Mouse (Mus musculus): ENCODE results near the gene Chpf2. TPM values are rescaled to one million over a fixed set of nuclear protein-coding genes. Genes with fewer than 3 reads are reported as not detected.
A peak's percentile ranks its signal among the peaks of the same experiment; 100 is the strongest.

Gene Chpf2
- total RNA-seq, 2 experiments from 2014 or later: 64.3 to 73.2 TPM

GRCm38 (mm10) chr5:24602751-24603343 lies 16.3 kb downstream of the Chpf2 start:
- DNase-seq (ENCODE audit: low spot score in 2 of 2): no peak

GRCm38 (mm10) chr5:24603431-24604010 lies 17.0 kb downstream of the Chpf2 start:
- no peak for DNase-seq (ENCODE audit: low spot score in 2 of 2)

GRCm38 (mm10) chr5:24604080-24604655 lies 17.6 kb downstream of the Chpf2 start:
- DNase-seq (ENCODE audit: low spot score in 2 of 2): no peak

- DNase-seq (ENCODE audit: low spot score in 2 of 2): peak; percentile 76 to 78
These were observed 18.1 kb downstream of the Chpf2 start for GRCm38 (mm10) chr5:24604656-24605100.

GRCm38 (mm10) chr5:24605321-24605979 lies 18.9 kb downstream of the Chpf2 start:
- DNase-seq (ENCODE audit: low spot score in 2 of 2): no peak

- no peak for DNase-seq (ENCODE audit: low spot score in 2 of 2)
These were observed 19.6 kb downstream of the Chpf2 start for GRCm38 (mm10) chr5:24605980-24606665.

GRCm38 (mm10) chr5:24609388-24609787 lies 22.8 kb downstream of the Chpf2 start:
- DNase-seq (ENCODE audit: low spot score in 2 of 2): no peak

GRCm38 (mm10) chr5:24611366-24612301 lies 25.1 kb downstream of the Chpf2 start:
- DNase-seq (ENCODE audit: low spot score in 2 of 2): peak in 1 of 2 experiments; percentile 82

GRCm38 (mm10) chr5:24612302-24612649 lies 25.7 kb downstream of the Chpf2 start:
- no peak for DNase-seq (ENCODE audit: low spot score in 2 of 2)

- no peak for DNase-seq (ENCODE audit: low spot score in 2 of 2)
These were observed 28.6 kb downstream of the Chpf2 start for GRCm38 (mm10) chr5:24615097-24615496.

GRCm38 (mm10) chr5:24618921-24619320 lies 32.4 kb downstream of the Chpf2 start:
- DNase-seq (ENCODE audit: low spot score in 2 of 2): no peak

- DNase-seq (ENCODE audit: low spot score in 2 of 2): no peak
These were observed 33.6 kb downstream of the Chpf2 start for GRCm38 (mm10) chr5:24620116-24620515.

- no peak for DNase-seq (ENCODE audit: low spot score in 2 of 2)
These were observed 34.1 kb downstream of the Chpf2 start for GRCm38 (mm10) chr5:24620626-24621025.

- no peak for DNase-seq (ENCODE audit: low spot score in 2 of 2)
These were observed 36.0 kb downstream of the Chpf2 start for GRCm38 (mm10) chr5:24622386-24623040.

- no peak for DNase-seq (ENCODE audit: low spot score in 2 of 2)
These were observed 36.8 kb downstream of the Chpf2 start for GRCm38 (mm10) chr5:24623041-24623985.

- DNase-seq (ENCODE audit: low spot score in 2 of 2): peak; percentile 81 to 84
These were observed 37.7 kb downstream of the Chpf2 start, which contains the start of gene Smarcd3 for GRCm38 (mm10) chr5:24623986-24624821. Smarcd3 (minus strand) TSS chr5:24624411.

- DNase-seq (ENCODE audit: low spot score in 2 of 2): no peak
These were observed 38.2 kb downstream of the Chpf2 start for GRCm38 (mm10) chr5:24624822-24625120.

GRCm38 (mm10) chr5:24629712-24630111 lies 43.2 kb downstream of the Chpf2 start:
- no peak for DNase-seq (ENCODE audit: low spot score in 2 of 2)

Data from layer of hippocampus, postnatal 14 days (tissue).